Mouse (Mus musculus) testis, adult 2 months (tissue): ENCODE data around the gene Gm37240.

ENCODE experiments used
- CTCF ChIP-seq: fragments of 200-500 bp; IDR thresholded peaks from 2 replicates; pipeline ENCODE4 v1.5.1; 2012; ENCODE audit warnings: low read depth, mild to moderate bottlenecking, inconsistent platforms, low read length, moderate library complexity; ENCODE audit not compliant: control insufficient read depth, insufficient read depth, insufficient replicate concordance
- POLR2A ChIP-seq: fragments of 200-500 bp; IDR thresholded peaks from 2 replicates; pipeline ENCODE4 v1.6.1; 2012; ENCODE audit warnings: low read depth, mild to moderate bottlenecking, inconsistent platforms, low read length, moderate library complexity; ENCODE audit not compliant: control insufficient read depth

DNA sequence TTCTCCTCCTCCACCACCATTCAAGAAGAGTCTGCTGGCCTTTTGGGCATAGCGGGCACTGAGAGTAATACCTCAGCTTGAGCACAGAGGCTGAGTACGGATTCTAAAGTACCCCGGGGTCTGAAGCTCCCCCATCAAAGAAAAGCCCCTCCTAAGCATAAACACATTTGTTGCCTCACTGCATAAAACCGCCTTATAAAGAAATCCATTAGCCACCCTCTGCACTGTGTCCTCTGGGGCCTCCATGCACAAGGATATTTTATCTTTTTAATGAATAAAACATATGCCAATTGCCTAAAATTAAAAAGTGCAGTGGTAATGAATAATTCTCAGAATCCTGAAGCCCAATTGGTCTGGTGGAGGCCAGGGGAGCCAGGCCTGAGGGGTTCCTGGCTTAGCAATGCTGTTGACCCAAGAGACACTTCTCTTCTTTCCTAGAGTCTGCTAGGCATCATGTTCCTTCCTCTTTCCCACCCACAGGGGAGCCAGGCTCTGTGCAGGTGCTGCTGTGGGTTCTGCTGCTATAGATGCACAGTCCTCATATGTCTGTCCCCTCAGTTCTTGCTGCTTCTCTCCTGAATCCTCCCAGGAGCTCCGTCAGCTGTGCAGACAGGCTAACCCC, 463.8 kb downstream of the Gm37240 start:
- no peak for TF ChIP-seq CTCF
- no peak for TF ChIP-seq POLR2A
